Mouse (Mus musculus) embryo, embryonic 10 days (tissue): ENCODE results near the gene Myl4.

Experiments
- DNase-seq: peaks from one replicate; pipeline ENCODE4 v3.0.0-alpha.2; 2015; ENCODE audit warnings: low spot score

Gene Myl4

DNA sequence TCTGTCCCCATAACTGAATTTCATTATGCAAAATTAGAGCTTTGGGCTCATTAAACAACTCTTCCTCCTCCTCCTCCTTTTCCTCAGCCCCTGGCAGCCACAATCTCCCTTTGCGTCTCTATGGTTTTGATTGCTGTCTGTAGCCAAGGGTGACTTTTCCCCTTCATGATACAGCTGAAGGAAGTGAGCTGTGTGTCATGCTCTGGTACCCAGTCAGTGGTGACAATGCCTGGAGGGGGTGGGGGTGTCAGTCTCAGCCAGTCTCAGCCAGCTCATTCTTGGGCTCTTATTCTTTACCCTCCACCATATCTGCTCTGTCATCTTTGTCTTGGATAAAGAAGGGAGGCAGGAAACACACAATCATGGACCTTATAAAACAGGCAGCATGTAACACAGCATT lies 80.8 kb downstream of the Myl4 start:
- no peak for DNase-seq

DNA sequence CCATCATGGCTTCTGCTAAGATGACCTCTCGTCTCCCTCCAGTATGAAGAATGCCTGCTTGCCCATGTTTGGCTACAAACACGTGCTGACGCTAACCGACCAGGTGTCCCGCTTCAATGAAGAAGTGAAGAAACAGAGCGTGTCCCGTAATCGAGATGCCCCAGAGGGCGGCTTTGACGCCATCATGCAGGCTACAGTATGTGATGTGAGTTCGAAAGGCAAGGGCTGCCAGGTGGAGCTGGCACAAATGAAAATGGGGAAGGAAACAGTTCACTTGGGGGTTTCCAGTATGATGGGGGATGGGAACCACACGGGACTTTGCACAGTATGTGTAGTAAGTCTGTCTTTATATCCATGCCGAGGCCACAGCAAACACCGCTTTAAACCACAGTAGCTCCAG lies 86.5 kb downstream of the Myl4 start:
- no peak for DNase-seq

DNA sequence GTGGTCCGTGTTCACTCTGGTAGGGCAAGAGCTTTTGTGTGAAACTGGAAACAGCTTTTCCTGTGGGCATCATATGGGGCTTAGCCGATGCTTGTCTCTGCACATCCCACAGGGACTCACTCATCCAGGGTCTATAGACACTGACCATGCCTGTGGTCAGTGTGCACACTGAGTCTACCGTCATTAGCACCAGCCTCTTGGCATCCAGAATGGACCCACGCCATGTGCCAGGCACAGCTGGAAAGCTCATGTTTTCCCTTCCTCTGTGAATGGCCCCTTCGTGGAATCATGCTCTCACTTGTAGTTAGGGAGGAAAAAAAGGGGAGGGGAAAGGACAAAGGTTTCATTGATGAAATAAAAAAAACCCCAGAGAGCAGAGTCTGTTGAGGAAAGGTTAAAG lies 87.5 kb downstream of the Myl4 start:
- DNase-seq, result peak; percentile 23

DNA sequence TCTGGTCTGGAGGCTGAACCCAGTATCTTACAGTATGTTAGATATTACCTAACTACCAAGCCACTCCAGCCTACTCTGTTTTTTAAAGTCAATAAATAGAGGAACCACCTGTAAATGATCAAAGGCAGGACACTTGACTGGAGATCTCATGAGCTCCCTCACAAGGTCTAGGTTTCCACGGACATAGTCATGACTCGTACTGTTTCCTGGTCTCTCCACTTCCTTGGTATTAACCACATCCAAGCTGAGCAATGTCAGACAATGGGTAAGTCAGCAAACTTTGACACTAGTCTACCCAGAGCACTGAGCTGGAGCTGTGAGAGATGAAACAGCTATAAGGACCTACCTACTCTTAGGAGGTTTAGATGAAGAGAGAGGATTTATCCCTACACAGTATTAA lies 88.4 kb downstream of the Myl4 start:
- DNase-seq, result no peak

DNA sequence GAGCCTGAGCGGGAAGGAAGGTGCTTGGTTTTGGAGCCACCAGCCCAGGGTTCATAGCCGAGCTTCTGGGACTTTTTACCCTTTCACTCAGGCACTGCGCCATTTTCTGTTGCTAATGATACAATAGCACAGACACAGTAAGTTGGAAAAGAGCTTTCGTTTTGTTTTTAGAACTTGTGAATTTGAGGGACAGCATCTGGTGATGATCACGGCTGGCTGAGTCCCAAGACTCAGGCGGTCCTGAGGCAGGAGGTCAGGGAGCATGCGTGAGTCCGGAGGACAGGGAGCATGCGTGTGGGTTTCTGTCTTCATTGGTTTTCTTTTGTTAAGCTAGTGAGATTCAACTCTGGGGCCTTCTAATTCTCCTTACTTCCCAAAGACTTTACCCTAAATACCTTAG lies 89.2 kb downstream of the Myl4 start:
- DNase-seq, result no peak

DNA sequence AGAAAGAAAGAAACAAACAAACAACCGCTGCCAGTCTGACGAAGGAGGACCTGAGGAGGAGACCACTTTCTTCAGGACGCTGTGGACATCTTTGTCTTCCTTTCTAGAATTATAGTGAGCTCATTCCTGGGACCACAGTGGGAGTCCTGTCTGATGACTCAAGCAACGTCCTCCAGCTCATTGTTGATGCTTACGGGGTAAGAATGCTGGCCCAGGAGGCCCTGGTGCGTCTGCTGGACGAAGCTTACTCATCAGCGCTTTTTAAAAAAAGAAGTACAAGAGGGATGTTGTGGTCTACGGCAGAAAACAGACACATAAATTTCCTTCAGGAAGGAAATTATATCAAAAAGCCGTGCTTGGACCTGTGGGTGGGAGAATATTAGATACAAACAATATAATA lies 90.4 kb downstream of the Myl4 start:
- DNase-seq, result no peak

DNA sequence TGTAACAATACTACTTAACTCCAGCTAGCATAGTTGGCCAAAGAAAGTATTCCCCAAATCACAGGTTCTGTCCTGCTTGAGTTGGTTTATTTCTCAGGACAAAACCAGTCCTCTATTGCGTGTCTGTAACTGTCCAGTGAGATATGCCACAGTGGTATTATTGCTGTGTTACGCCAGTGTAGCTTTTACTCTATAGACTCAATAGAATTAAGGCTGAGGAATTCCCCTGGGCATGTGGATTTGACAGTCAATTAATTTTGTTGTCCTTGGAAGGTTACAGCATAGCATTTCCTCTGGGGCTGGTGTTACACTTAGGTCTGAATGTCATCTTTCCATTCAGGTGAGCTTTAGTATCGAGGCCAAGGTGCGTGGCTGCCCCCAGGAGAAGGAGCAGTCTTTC lies 92.8 kb downstream of the Myl4 start:
- DNase-seq, result no peak
